Mouse (Mus musculus): ENCODE data around the gene Mmp12. TPM values are rescaled to one million over a fixed set of nuclear protein-coding genes. Genes with fewer than 3 reads are reported as not detected.

Mmp12 gene
- polyA plus RNA-seq (2012; rRNA removed) (0.04 TPM in 1 of 2 replicates, not detected in the other), polyA plus RNA-seq (2014; fragmentation: Nextera tagmentation; extraction: Ambion mirVana) (not detected in 2 replicates)

GRCm38 (mm10) chr9:7344107-7344506 is at the start of gene Mmp12:
TSS of gene Mmp12 (plus strand) at chr9:7344381.
- Histone ChIP-seq H3K27me3 (ENCODE audit: control insufficient read depth, insufficient read depth, low read length) (no peaks in the 10 kb centered on the region), H3K36me3 (ENCODE audit: control insufficient read depth, insufficient read depth, low read length) (no peaks in the 10 kb centered on the region), H3K4me2 (replicated peaks; ENCODE audit: low read depth, low read length, severe bottlenecking) (no peak within 1 kb of the TSS), H3K9ac (ENCODE audit: low read depth, low read length, severe bottlenecking) (no peak within 1 kb of the TSS), H3K4me1 (ENCODE audit: control insufficient read depth, insufficient read depth, low read length) (no peaks in the 10 kb centered on the region), H3K4me3 (replicated peaks; ENCODE audit: low read length) (no peak within 1 kb of the TSS), H3K27ac (replicated peaks; ENCODE audit: low read depth, low read length) (no peak within 1 kb of the TSS), H3K9me3 (ENCODE audit: control insufficient read depth, low read length) (no peaks in the 10 kb centered on the region)
- DNase-seq (ENCODE audit: low spot score), result no peak
- no peak for TF ChIP-seq POLR2A (IDR thresholded peaks at IDR 0.05; ENCODE audit: borderline replicate concordance, extremely low read depth, insufficient read depth, insufficient read length)
- no peak for ATAC-seq (ENCODE audit: low FRiP score, low read depth)

GRCm38 (mm10) chr9:7331847-7332246 is 12.3 kb upstream of the Mmp12 start:
- Histone ChIP-seq H3K4me1 (ENCODE audit: control insufficient read depth, insufficient read depth, low read length) (no peaks in the 10 kb centered on the region), H3K4me2 (replicated peaks; ENCODE audit: low read depth, low read length, severe bottlenecking) (no peak overlapping the region), H3K27ac (replicated peaks; ENCODE audit: low read depth, low read length) (no peak overlapping the region), H3K4me3 (replicated peaks; ENCODE audit: low read length) (no peak overlapping the region), H3K9me3 (ENCODE audit: control insufficient read depth, low read length) (no peaks in the 10 kb centered on the region), H3K27me3 (ENCODE audit: control insufficient read depth, insufficient read depth, low read length) (no peaks in the 10 kb centered on the region), H3K9ac (ENCODE audit: low read depth, low read length, severe bottlenecking) (no peak overlapping the region), H3K36me3 (ENCODE audit: control insufficient read depth, insufficient read depth, low read length) (no peaks in the 10 kb centered on the region)
- DNase-seq (ENCODE audit: low spot score), result no peak
- no peak for TF ChIP-seq POLR2A (IDR thresholded peaks at IDR 0.05; ENCODE audit: borderline replicate concordance, extremely low read depth, insufficient read depth, insufficient read length)
- ATAC-seq (ENCODE audit: low FRiP score, low read depth), result no peak

- no peaks in the 10 kb centered on the region for H3K27me3 ChIP-seq (ENCODE audit: control insufficient read depth, insufficient read depth, low read length)
- no peak for DNase-seq (ENCODE audit: low spot score)
- no peaks in the 10 kb centered on the region for H3K9me3 ChIP-seq (ENCODE audit: control insufficient read depth, low read length)
- no peak for TF ChIP-seq POLR2A (IDR thresholded peaks at IDR 0.05; ENCODE audit: borderline replicate concordance, extremely low read depth, insufficient read depth, insufficient read length)
- WGBS, result 80% methylated on average over 5 of the region's 6 CpGs
- no peak overlapping the region for H3K9ac ChIP-seq (ENCODE audit: low read depth, low read length, severe bottlenecking)
- no peak overlapping the region for H3K4me3 ChIP-seq (replicated peaks; ENCODE audit: low read length)
- no peak for ATAC-seq (ENCODE audit: low FRiP score, low read depth)
- H3K27ac ChIP-seq (replicated peaks; ENCODE audit: low read depth, low read length), result no peak overlapping the region
- no peaks in the 10 kb centered on the region for H3K36me3 ChIP-seq (ENCODE audit: control insufficient read depth, insufficient read depth, low read length)
- no peaks in the 10 kb centered on the region for H3K4me1 ChIP-seq (ENCODE audit: control insufficient read depth, insufficient read depth, low read length)
- no peak overlapping the region for H3K4me2 ChIP-seq (replicated peaks; ENCODE audit: low read depth, low read length, severe bottlenecking)
Measured at GRCm38 (mm10) chr9:7335766-7336680, 8.2 kb upstream of the Mmp12 start.

- no peak overlapping the region for H3K4me3 ChIP-seq (replicated peaks; ENCODE audit: low read length)
- ATAC-seq (ENCODE audit: low FRiP score, low read depth) (no peak), DNase-seq (ENCODE audit: low spot score) (no peak)
- no peak overlapping the region for H3K27ac ChIP-seq (replicated peaks; ENCODE audit: low read depth, low read length)
- no peaks in the 10 kb centered on the region for H3K9me3 ChIP-seq (ENCODE audit: control insufficient read depth, low read length)
- H3K27me3 ChIP-seq (ENCODE audit: control insufficient read depth, insufficient read depth, low read length), result no peaks in the 10 kb centered on the region
- no peak for TF ChIP-seq POLR2A (IDR thresholded peaks at IDR 0.05; ENCODE audit: borderline replicate concordance, extremely low read depth, insufficient read depth, insufficient read length)
- no peaks in the 10 kb centered on the region for H3K4me1 ChIP-seq (ENCODE audit: control insufficient read depth, insufficient read depth, low read length)
- H3K4me2 ChIP-seq (replicated peaks; ENCODE audit: low read depth, low read length, severe bottlenecking), result no peak overlapping the region
- no peaks in the 10 kb centered on the region for H3K36me3 ChIP-seq (ENCODE audit: control insufficient read depth, insufficient read depth, low read length)
- no peak overlapping the region for H3K9ac ChIP-seq (ENCODE audit: low read depth, low read length, severe bottlenecking)
Measured at GRCm38 (mm10) chr9:7336740-7337483, 7.3 kb upstream of the Mmp12 start.

- Histone ChIP-seq H3K27me3 (ENCODE audit: control insufficient read depth, insufficient read depth, low read length) (no peaks in the 10 kb centered on the region), H3K36me3 (ENCODE audit: control insufficient read depth, insufficient read depth, low read length) (no peaks in the 10 kb centered on the region), H3K9me3 (ENCODE audit: control insufficient read depth, low read length) (no peaks in the 10 kb centered on the region), H3K9ac (ENCODE audit: low read depth, low read length, severe bottlenecking) (no peak overlapping the region), H3K4me1 (ENCODE audit: control insufficient read depth, insufficient read depth, low read length) (no peaks in the 10 kb centered on the region), H3K27ac (replicated peaks; ENCODE audit: low read depth, low read length) (no peak overlapping the region), H3K4me2 (replicated peaks; ENCODE audit: low read depth, low read length, severe bottlenecking) (no peak overlapping the region), H3K4me3 (replicated peaks; ENCODE audit: low read length) (no peak overlapping the region)
- no peak for TF ChIP-seq POLR2A (IDR thresholded peaks at IDR 0.05; ENCODE audit: borderline replicate concordance, extremely low read depth, insufficient read depth, insufficient read length)
- WGBS, result 82% methylated on average over 2 of the region's 2 CpGs
- ATAC-seq (ENCODE audit: low FRiP score, low read depth), result no peak
- DNase-seq (ENCODE audit: low spot score), result no peak
Measured at GRCm38 (mm10) chr9:7345513-7345912, 1.3 kb downstream of the Mmp12 start.
